8 mouse cellular contexts compared by ENCODE assay signal in genomic region chr11:19024496-19025265, GRCm38 (mm10). TPM values are rescaled to one million over a fixed set of nuclear protein-coding genes. Genes with fewer than 3 reads are reported as not detected.
DNase-seq lines count a peak whose midpoint lies in the region; ATAC-seq and TF ChIP-seq lines count a peak whose summit lies in the region.

No protein-coding gene starts in this region.

- no peak overlapping the region for H3K9ac ChIP-seq in midbrain, postnatal 0 days (replicated peaks; ENCODE audit: low read length, poor library complexity, severe bottlenecking)
- no peak overlapping the region for H3K9ac ChIP-seq in midbrain, embryonic 13.5 days (replicated peaks)
- no peak overlapping the region for H3K9ac ChIP-seq in stomach, postnatal 0 days (ENCODE audit: low read length)
- H3K9ac ChIP-seq in forebrain, embryonic 13.5 days: no peak overlapping the region

- no peak overlapping the region for H3K27ac ChIP-seq in midbrain, postnatal 0 days (ENCODE audit: low read depth, low read length)
- H3K27ac ChIP-seq in midbrain, embryonic 13.5 days: no peak overlapping the region
- H3K27ac ChIP-seq in embryonic facial prominence, embryonic 10.5 days (replicated peaks): no peak overlapping the region
- no peak overlapping the region for H3K27ac ChIP-seq in stomach, postnatal 0 days (replicated peaks)
- H3K27ac ChIP-seq in forebrain, embryonic 13.5 days: no peak overlapping the region

- no peak overlapping the region for H3K4me3 ChIP-seq in midbrain, postnatal 0 days (ENCODE audit: low read depth, low read length)
- no peak overlapping the region for H3K4me3 ChIP-seq in midbrain, embryonic 13.5 days (replicated peaks)
- H3K4me3 ChIP-seq in embryonic facial prominence, embryonic 10.5 days: no peak overlapping the region
- no peak overlapping the region for H3K4me3 ChIP-seq in stomach, postnatal 0 days (ENCODE audit: low read depth, low read length)
- H3K4me3 ChIP-seq in forebrain, embryonic 13.5 days: no peak overlapping the region

- TF ChIP-seq EP300 in stomach, postnatal 0 days (optimal IDR thresholded peaks at IDR 0.05): no peak

- peak; percentile 77 for TF ChIP-seq CTCF in midbrain, postnatal 0 days (IDR thresholded peaks at IDR 0.05)
- peak; percentile 78 for TF ChIP-seq CTCF in stomach, postnatal 0 days (IDR thresholded peaks at IDR 0.05; ENCODE audit: low read depth)

- DNase-seq in heart, adult 8-10 months (ENCODE audit: low spot score): peak; percentile 75
- no peak for DNase-seq in heart, postnatal 25 days (ENCODE audit: low spot score)
- DNase-seq in midbrain, postnatal 0 days (ENCODE audit: low spot score): peak; percentile 89
- peak; percentile 10 for DNase-seq in embryonic facial prominence, embryonic 10.5 days (ENCODE audit: low spot score)
- no peak for DNase-seq in stomach, postnatal 0 days (ENCODE audit: low spot score)
- no peak for DNase-seq in gastrocnemius, postnatal 36 days

- no peak overlapping the region for H3K4me2 ChIP-seq in midbrain, postnatal 0 days (ENCODE audit: low read depth, low read length, poor library complexity, severe bottlenecking)
- no peak overlapping the region for H3K4me2 ChIP-seq in midbrain, embryonic 13.5 days (replicated peaks)
- H3K4me2 ChIP-seq in stomach, postnatal 0 days (replicated peaks; ENCODE audit: low read depth): no peak overlapping the region
- H3K4me2 ChIP-seq in forebrain, embryonic 13.5 days: no peak overlapping the region

- no peaks in the 10 kb centered on the region for H3K27me3 ChIP-seq in midbrain, postnatal 0 days (ENCODE audit: insufficient read depth, low read length)
- H3K27me3 ChIP-seq in midbrain, embryonic 13.5 days: peaks cover 38% of the 10 kb centered on the region
- peaks cover 63% of the 10 kb centered on the region for H3K27me3 ChIP-seq in embryonic facial prominence, embryonic 10.5 days (replicated peaks; ENCODE audit: low read depth, poor library complexity, severe bottlenecking)
- H3K27me3 ChIP-seq in stomach, postnatal 0 days (ENCODE audit: control insufficient read depth, insufficient read depth, low read length): no peaks in the 10 kb centered on the region
- H3K27me3 ChIP-seq in forebrain, embryonic 13.5 days: peaks cover 68% of the 10 kb centered on the region

- H3K4me1 ChIP-seq in midbrain, postnatal 0 days (ENCODE audit: insufficient read depth, low read length): no peaks in the 10 kb centered on the region; the same call in 1 of the 2 replicates
- peaks cover 30% of the 10 kb centered on the region for H3K4me1 ChIP-seq in midbrain, embryonic 13.5 days (replicated peaks)
- peaks cover 51% of the 10 kb centered on the region for H3K4me1 ChIP-seq in embryonic facial prominence, embryonic 10.5 days
- no peaks in the 10 kb centered on the region for H3K4me1 ChIP-seq in stomach, postnatal 0 days (replicated peaks; ENCODE audit: control insufficient read depth, insufficient read depth)
- H3K4me1 ChIP-seq in forebrain, embryonic 13.5 days: peaks cover 27% of the 10 kb centered on the region

- 37% methylated on average over 8 of the region's 8 CpGs for WGBS in midbrain, postnatal 0 days
- 29% methylated on average over 8 of the region's 8 CpGs for WGBS in midbrain, embryonic 13.5 days
- WGBS in embryonic facial prominence, embryonic 10.5 days: 30% methylated on average over 8 of the region's 8 CpGs
- WGBS in stomach, postnatal 0 days: 39% methylated on average over 8 of the region's 8 CpGs
- WGBS in forebrain, embryonic 13.5 days: 33% methylated on average over 8 of the region's 8 CpGs

- intact Hi-C loops in heart, postnatal 25 days (cut with DNase I): loop anchor here (2.0 to 10.0 kb wide), 8 partner anchors 150 to 1337 kb away; no protein-coding TSS in a partner anchor
- intact Hi-C loops in gastrocnemius, postnatal 36 days (cut with DNase I): loop anchor here (5.0 to 10.0 kb wide), 4 partner anchors 583 to 870 kb away; no protein-coding TSS in a partner anchor

- no peaks in the 10 kb centered on the region for H3K9me3 ChIP-seq in midbrain, postnatal 0 days (ENCODE audit: low read length)
- no peaks in the 10 kb centered on the region for H3K9me3 ChIP-seq in midbrain, embryonic 13.5 days
- no peaks in the 10 kb centered on the region for H3K9me3 ChIP-seq in embryonic facial prominence, embryonic 10.5 days
- H3K9me3 ChIP-seq in stomach, postnatal 0 days (ENCODE audit: control insufficient read depth, low read length): no peaks in the 10 kb centered on the region
- H3K9me3 ChIP-seq in forebrain, embryonic 13.5 days (replicated peaks): no peaks in the 10 kb centered on the region

- no peaks in the 10 kb centered on the region for H3K36me3 ChIP-seq in midbrain, postnatal 0 days (ENCODE audit: insufficient read depth, low read length)
- no peaks in the 10 kb centered on the region for H3K36me3 ChIP-seq in midbrain, embryonic 13.5 days
- no peaks in the 10 kb centered on the region for H3K36me3 ChIP-seq in embryonic facial prominence, embryonic 10.5 days (replicated peaks)
- H3K36me3 ChIP-seq in stomach, postnatal 0 days (ENCODE audit: control insufficient read depth, insufficient read depth, low read length): no peaks in the 10 kb centered on the region
- H3K36me3 ChIP-seq in forebrain, embryonic 13.5 days (ENCODE audit: poor library complexity, severe bottlenecking): no peaks in the 10 kb centered on the region

- ATAC-seq in midbrain, postnatal 0 days (ENCODE audit: low FRiP score): no peak
- no peak for ATAC-seq in midbrain, embryonic 13.5 days
- ATAC-seq in stomach, postnatal 0 days (ENCODE audit: low FRiP score, low TSS enrichment): no peak
- ATAC-seq in forebrain, embryonic 13.5 days: no peak

RNA-seq across cellular contexts. Expression of gene Meis1, which starts 5.9 kb away (rescaled TPM):
- total RNA-seq in heart, adult 8-10 months (2022): 10 to 100 TPM; 27.9 to 32.8 (median 30.9) TPM
- total RNA-seq in heart, postnatal 25 days (2021): 10 to 100 TPM; 26.5 to 31.4 TPM
- 28.6 and 40.1 TPM in 2 replicates for total RNA-seq in midbrain, postnatal 0 days (2014; rRNA removed)
- 16.1 and 18.8 TPM in 2 replicates for polyA plus RNA-seq in midbrain, postnatal 0 days (2015; fragmentation: Nextera tagmentation; extraction: Ambion mirVana)
- polyA plus RNA-seq in midbrain, embryonic 13.5 days (2015; fragmentation: Nextera tagmentation; extraction: Ambion mirVana): 43.4 and 45.1 TPM in 2 replicates
- 73.3 and 89.6 TPM in 2 replicates for polyA plus RNA-seq in embryonic facial prominence, embryonic 10.5 days (2016; fragmentation: Nextera tagmentation; extraction: Ambion mirVana)
- polyA plus RNA-seq in stomach, postnatal 0 days (2015; fragmentation: Nextera tagmentation; extraction: Ambion mirVana): 48.5 and 50.2 TPM in 2 replicates
- total RNA-seq in gastrocnemius, postnatal 36 days (2021): 1 to 10 TPM; 2.8 to 4.0 TPM
- 28.6 and 46.9 TPM in 2 replicates for polyA plus RNA-seq in forebrain, embryonic 13.5 days (2015; fragmentation: Nextera tagmentation; extraction: Ambion mirVana)

Comparison
In these comparisons a context has a peak if more than half of its experiments do, and no peak if none do; other contexts are left out.
1. DNase-seq: peak in heart, adult 8-10 months (single experiment), midbrain, postnatal 0 days (single experiment) and embryonic facial prominence, embryonic 10.5 days (single experiment); none in heart, postnatal 25 days (single experiment), stomach, postnatal 0 days (single experiment) and gastrocnemius, postnatal 36 days (0 of 2).